Mouse (Mus musculus) G1E (cell line): ENCODE results near the gene Flad1.

ENCODE experiments used
- CTCF ChIP-seq: IDR thresholded peaks from 2 replicates; pipeline ENCODE4 v1.5.1; 2012; ENCODE audit warnings: low read depth, low read length, inconsistent platforms, mixed read lengths
- GATA1 ChIP-seq: IDR thresholded peaks from 2 replicates; pipeline ENCODE4 v1.6.1; 2012; ENCODE audit warnings: borderline replicate concordance, low read length, inconsistent platforms, mixed read lengths
- GATA2 ChIP-seq: IDR thresholded peaks from 2 replicates; pipeline ENCODE4 v1.6.1; 2012; ENCODE audit warnings: low read depth, low read length, inconsistent platforms, borderline replicate concordance
- POLR2AphosphoS5 ChIP-seq: IDR thresholded peaks from 2 replicates; pipeline ENCODE4 v1.6.1; 2012; ENCODE audit warnings: low read depth, low read length, inconsistent platforms; ENCODE audit not compliant: insufficient replicate concordance
- TAL1 ChIP-seq: conservative IDR thresholded peaks from 2 replicates; pipeline ENCODE4 v1.6.1; 2012; ENCODE audit warnings: low read depth, low read length, inconsistent platforms, mixed read lengths

- TF ChIP-seq CTCF (no peak), GATA2 (no peak), TAL1 (no peak), GATA1 (no peak), POLR2AphosphoS5 (no peak)
Measured at GRCm38 (mm10) chr3:89409701-89410100, 2.0 kb downstream of the Flad1 start.
